Mouse (Mus musculus) embryonic facial prominence, embryonic 10.5 days (tissue): ENCODE measurements at regions not wholly inside any gene's neighbourhood (a gene's known extent, or its start where the extent isn't known, plus 50 kb on each side); places are given as distances from the start of the nearest gene placed in this dataset.

Source experiments
- DNase-seq: peaks from one replicate; pipeline ENCODE4 v3.0.0-alpha.2; 2017; ENCODE audit warnings: low spot score
- H3K27ac ChIP-seq: fragments of 300-500 bp; sonication (generic); replicated peaks from 2 replicates; pipeline ENCODE4 v1.5.1; 2016; ENCODE audit warnings: mild to moderate bottlenecking
- H3K27me3 ChIP-seq: fragments of 300-500 bp; sonication (generic); replicated peaks from 2 replicates; pipeline ENCODE4 v1.6.1; 2016; ENCODE audit warnings: low read depth, mild to moderate bottlenecking; ENCODE audit not compliant: poor library complexity, severe bottlenecking
- H3K36me3 ChIP-seq: fragments of 300-500 bp; sonication (generic); replicated peaks from 2 replicates; pipeline ENCODE4 v1.6.1; 2016; ENCODE audit warnings: mild to moderate bottlenecking, moderate library complexity
- H3K4me1 ChIP-seq: fragments of 300-500 bp; sonication (generic); 2 replicates; pipeline ENCODE4 v1.6.1; 2016
- H3K4me3 ChIP-seq: fragments of 300-500 bp; sonication (generic); 2 replicates; pipeline ENCODE4 v1.5.1; 2016; ENCODE audit warnings: mild to moderate bottlenecking, moderate library complexity
- H3K9me3 ChIP-seq: fragments of 300-500 bp; sonication (generic); 2 replicates; pipeline ENCODE4 v1.6.1; 2016; ENCODE audit warnings: mild to moderate bottlenecking
- WGBS: fragments of 180-500 bp; shearing (Covaris S2); methylation state at CpG from one replicate; pipeline ENCODE4 v1.1.7; 2016; 5-methylcytosine and 5-hydroxymethylcytosine counted together

DNA sequence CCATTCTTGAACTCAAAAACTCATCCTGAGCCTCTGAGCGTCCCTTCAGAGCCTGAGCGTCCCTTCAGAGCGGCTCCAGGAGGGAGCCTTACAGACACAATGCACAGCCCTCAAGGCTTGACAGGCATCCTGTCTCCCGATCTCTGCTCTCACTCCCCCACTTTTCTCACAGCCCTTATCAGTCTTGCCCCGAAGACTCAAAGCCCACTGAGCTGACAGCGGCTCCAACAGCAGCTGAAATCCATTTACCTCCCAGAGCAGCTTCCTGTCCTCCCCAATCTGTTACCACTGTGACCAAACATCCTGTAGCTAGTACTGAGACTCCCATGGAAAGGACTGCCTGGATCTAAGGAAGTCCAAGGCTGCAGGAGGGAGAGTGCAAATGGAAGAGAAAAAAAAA, 158.6 kb upstream of the Clint1 start:
- Histone ChIP-seq H3K36me3 (no peaks in the 10 kb centered on the region), H3K4me3 (no peak overlapping the region), H3K4me1 (peaks cover 14% of the 10 kb centered on the region), H3K27ac (no peak overlapping the region), H3K27me3 (no peaks in the 10 kb centered on the region), H3K9me3 (no peaks in the 10 kb centered on the region; the same call in 1 of the 2 replicates)
- no peak for DNase-seq
- WGBS, result 40% methylated on average over 6 of the region's 6 CpGs

GRCm38 (mm10) chr11:45701506-45701905, 150.3 kb upstream of the Clint1 start:
- 74% methylated on average over 3 of the region's 3 CpGs for WGBS
- Histone ChIP-seq H3K9me3 (no peaks in the 10 kb centered on the region), H3K4me3 (no peak overlapping the region), H3K27ac (no peak overlapping the region), H3K27me3 (no peaks in the 10 kb centered on the region), H3K4me1 (peaks cover 7% of the 10 kb centered on the region), H3K36me3 (no peaks in the 10 kb centered on the region)
- no peak for DNase-seq

- no peak overlapping the region for H3K27ac ChIP-seq
- H3K36me3 ChIP-seq, result no peaks in the 10 kb centered on the region
- WGBS, result 85% methylated on average over 3 of the region's 3 CpGs
- DNase-seq, result no peak
- no peak overlapping the region for H3K4me3 ChIP-seq
- no peaks in the 10 kb centered on the region for H3K27me3 ChIP-seq
- no peaks in the 10 kb centered on the region for H3K9me3 ChIP-seq
- peaks cover 3% of the 10 kb centered on the region for H3K4me1 ChIP-seq
Measured at GRCm38 (mm10) chr11:45702916-45703315, 148.9 kb upstream of the Clint1 start.

DNA sequence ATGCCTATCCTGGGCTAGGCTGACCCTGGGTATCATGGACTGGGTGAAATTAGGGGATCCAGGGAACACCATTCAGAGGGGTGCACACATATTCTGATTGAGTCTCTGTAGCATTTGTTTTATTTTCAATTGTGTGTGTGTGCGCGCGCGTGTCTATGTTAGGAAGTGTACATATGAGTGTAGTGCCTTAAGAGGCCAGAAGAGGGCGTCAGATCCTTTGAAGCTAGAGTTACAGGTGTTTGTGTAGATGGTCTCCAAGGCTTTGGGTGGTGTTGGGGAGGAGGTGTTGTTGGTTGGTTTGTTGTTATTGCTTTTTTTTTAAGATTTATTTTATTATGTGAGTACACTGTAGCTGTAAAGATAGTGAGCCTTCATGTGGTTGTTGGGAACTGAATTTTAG, 147.4 kb upstream of the Clint1 start:
- DNase-seq, result no peak
- Histone ChIP-seq H3K36me3 (no peaks in the 10 kb centered on the region), H3K27me3 (no peaks in the 10 kb centered on the region), H3K27ac (no peak overlapping the region), H3K4me3 (no peak overlapping the region), H3K4me1 (no peaks in the 10 kb centered on the region), H3K9me3 (no peaks in the 10 kb centered on the region)
- 69% methylated on average over 5 of the region's 5 CpGs for WGBS

- H3K9me3 ChIP-seq, result no peaks in the 10 kb centered on the region
- no peaks in the 10 kb centered on the region for H3K36me3 ChIP-seq
- WGBS, result 67% methylated on average over 2 of the region's 2 CpGs
- H3K4me1 ChIP-seq, result peaks cover 7% of the 10 kb centered on the region; the same call in 1 of the 2 replicates
- no peak overlapping the region for H3K4me3 ChIP-seq
- H3K27ac ChIP-seq, result no peak overlapping the region
- DNase-seq, result no peak
- H3K27me3 ChIP-seq, result no peaks in the 10 kb centered on the region
Measured at GRCm38 (mm10) chr11:45718630-45719029, 133.2 kb upstream of the Clint1 start.

- Histone ChIP-seq H3K27ac (no peak overlapping the region), H3K4me3 (no peak overlapping the region), H3K27me3 (no peaks in the 10 kb centered on the region), H3K36me3 (no peaks in the 10 kb centered on the region), H3K9me3 (no peaks in the 10 kb centered on the region), H3K4me1 (peaks cover 7% of the 10 kb centered on the region; the same call in 1 of the 2 replicates)
- WGBS, result 90% methylated on average over 6 of the region's 6 CpGs
- no peak for DNase-seq
Measured at GRCm38 (mm10) chr11:45719821-45720220, 132.0 kb upstream of the Clint1 start.

GRCm38 (mm10) chr11:45736561-45736960, 115.3 kb upstream of the Clint1 start:
- no peaks in the 10 kb centered on the region for H3K36me3 ChIP-seq
- 46% methylated on average over 3 of the region's 3 CpGs for WGBS

GRCm38 (mm10) chr11:45738331-45738730, 113.5 kb upstream of the Clint1 start:
- H3K27me3 ChIP-seq, result no peaks in the 10 kb centered on the region
- peaks cover 18% of the 10 kb centered on the region for H3K4me1 ChIP-seq
- H3K36me3 ChIP-seq, result no peaks in the 10 kb centered on the region
- H3K9me3 ChIP-seq, result no peaks in the 10 kb centered on the region
- no peak overlapping the region for H3K27ac ChIP-seq
- 88% methylated on average over 6 of the region's 6 CpGs for WGBS
- no peak for DNase-seq
- H3K4me3 ChIP-seq, result no peak overlapping the region

More at GRCm38 (mm10) chr11:45736561-45736960, 115.3 kb upstream of the Clint1 start:
- Histone ChIP-seq H3K4me3 (no peak overlapping the region), H3K9me3 (no peaks in the 10 kb centered on the region), H3K4me1 (peaks cover 18% of the 10 kb centered on the region), H3K27ac (no peak overlapping the region), H3K27me3 (no peaks in the 10 kb centered on the region)
- peak; percentile 28 for DNase-seq

GRCm38 (mm10) chr11:45745941-45746340, 105.9 kb upstream of the Clint1 start:
- WGBS, result 87% methylated on average over 2 of the region's 2 CpGs

GRCm38 (mm10) chr11:45750249-45750648, 101.6 kb upstream of the Clint1 start:
- no peak for DNase-seq
- Histone ChIP-seq H3K9me3 (no peaks in the 10 kb centered on the region), H3K36me3 (no peaks in the 10 kb centered on the region), H3K27ac (no peak overlapping the region), H3K4me1 (peaks cover 3% of the 10 kb centered on the region; the same call in 1 of the 2 replicates), H3K4me3 (no peak overlapping the region), H3K27me3 (no peaks in the 10 kb centered on the region)
- WGBS, result 82% methylated on average over 2 of the region's 2 CpGs

More at GRCm38 (mm10) chr11:45745941-45746340, 105.9 kb upstream of the Clint1 start:
- H3K4me1 ChIP-seq, result no peaks in the 10 kb centered on the region
- no peak overlapping the region for H3K27ac ChIP-seq
- H3K36me3 ChIP-seq, result no peaks in the 10 kb centered on the region
- H3K27me3 ChIP-seq, result no peaks in the 10 kb centered on the region
- H3K4me3 ChIP-seq, result no peak overlapping the region
- no peak for DNase-seq
- 0 out of 2 replicates have a peak, but pooled peaks cover 5% of the 10 kb centered on the region for H3K9me3 ChIP-seq

DNA sequence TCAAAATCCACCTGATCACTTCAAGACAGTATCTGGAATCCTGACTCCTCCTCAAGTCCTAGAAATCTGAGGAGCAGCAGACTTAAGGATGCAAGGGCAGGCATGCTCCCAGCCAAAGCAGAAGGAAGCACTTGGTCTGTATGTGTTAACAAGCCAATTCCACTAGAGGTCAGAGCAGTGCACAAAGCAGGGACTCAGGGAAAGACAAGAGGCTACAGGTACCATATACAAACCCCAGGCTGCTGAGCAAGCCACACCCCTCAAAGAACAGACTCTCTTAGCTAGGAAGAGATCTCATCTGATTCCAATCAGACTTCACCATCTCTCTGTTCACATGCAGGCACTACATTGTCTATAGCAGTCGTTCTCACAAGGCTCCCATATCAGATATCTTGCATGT, 99.6 kb upstream of the Clint1 start:
- H3K4me1 ChIP-seq, result peaks cover 3% of the 10 kb centered on the region; the same call in 1 of the 2 replicates
- no peak overlapping the region for H3K27ac ChIP-seq
- no peak overlapping the region for H3K4me3 ChIP-seq
- peak; percentile 51 for DNase-seq
- no peaks in the 10 kb centered on the region for H3K9me3 ChIP-seq
- 49% methylated on average over 1 of the region's 1 CpGs for WGBS
- no peaks in the 10 kb centered on the region for H3K27me3 ChIP-seq
- H3K36me3 ChIP-seq, result no peaks in the 10 kb centered on the region

GRCm38 (mm10) chr11:45752791-45753190, 99.1 kb upstream of the Clint1 start:
- no peaks in the 10 kb centered on the region for H3K36me3 ChIP-seq
- H3K27me3 ChIP-seq, result no peaks in the 10 kb centered on the region
- no peak for DNase-seq
- no peaks in the 10 kb centered on the region for H3K9me3 ChIP-seq
- no peak overlapping the region for H3K27ac ChIP-seq
- H3K4me1 ChIP-seq, result peaks cover 3% of the 10 kb centered on the region; the same call in 1 of the 2 replicates
- 72% methylated on average over 2 of the region's 2 CpGs for WGBS
- H3K4me3 ChIP-seq, result no peak overlapping the region

- 85% methylated on average over 4 of the region's 4 CpGs for WGBS
- no peak overlapping the region for H3K27ac ChIP-seq
- no peaks in the 10 kb centered on the region for H3K36me3 ChIP-seq
- H3K4me1 ChIP-seq, result no peaks in the 10 kb centered on the region
- no peak for DNase-seq
- H3K9me3 ChIP-seq, result no peaks in the 10 kb centered on the region
- no peaks in the 10 kb centered on the region for H3K27me3 ChIP-seq
- H3K4me3 ChIP-seq, result no peak overlapping the region
Measured at GRCm38 (mm10) chr11:45767081-45767480, 84.8 kb upstream of the Clint1 start.

GRCm38 (mm10) chr11:45782435-45782834, 69.4 kb upstream of the Clint1 start:
- Histone ChIP-seq H3K4me1 (no peaks in the 10 kb centered on the region), H3K9me3 (no peaks in the 10 kb centered on the region), H3K36me3 (no peaks in the 10 kb centered on the region), H3K27ac (no peak overlapping the region), H3K4me3 (no peak overlapping the region), H3K27me3 (no peaks in the 10 kb centered on the region)
- no peak for DNase-seq
- 85% methylated on average over 4 of the region's 4 CpGs for WGBS
